Mouse (Mus musculus) CD4-positive naive resting alpha-beta T cell, adult 76 days (primary cell): ENCODE measurements around the gene Sdhaf3. TPM values are rescaled to one million over a fixed set of nuclear protein-coding genes. Genes with fewer than 3 reads are reported as not detected.

Source experiments
- total RNA-seq: library from RNA; stranded (reverse); gene quantifications from one replicate; pipeline ENCODE4 v1.2.4, GENCODE M21; 2023

Gene Sdhaf3
- total RNA-seq, result 2.8 TPM

DNA sequence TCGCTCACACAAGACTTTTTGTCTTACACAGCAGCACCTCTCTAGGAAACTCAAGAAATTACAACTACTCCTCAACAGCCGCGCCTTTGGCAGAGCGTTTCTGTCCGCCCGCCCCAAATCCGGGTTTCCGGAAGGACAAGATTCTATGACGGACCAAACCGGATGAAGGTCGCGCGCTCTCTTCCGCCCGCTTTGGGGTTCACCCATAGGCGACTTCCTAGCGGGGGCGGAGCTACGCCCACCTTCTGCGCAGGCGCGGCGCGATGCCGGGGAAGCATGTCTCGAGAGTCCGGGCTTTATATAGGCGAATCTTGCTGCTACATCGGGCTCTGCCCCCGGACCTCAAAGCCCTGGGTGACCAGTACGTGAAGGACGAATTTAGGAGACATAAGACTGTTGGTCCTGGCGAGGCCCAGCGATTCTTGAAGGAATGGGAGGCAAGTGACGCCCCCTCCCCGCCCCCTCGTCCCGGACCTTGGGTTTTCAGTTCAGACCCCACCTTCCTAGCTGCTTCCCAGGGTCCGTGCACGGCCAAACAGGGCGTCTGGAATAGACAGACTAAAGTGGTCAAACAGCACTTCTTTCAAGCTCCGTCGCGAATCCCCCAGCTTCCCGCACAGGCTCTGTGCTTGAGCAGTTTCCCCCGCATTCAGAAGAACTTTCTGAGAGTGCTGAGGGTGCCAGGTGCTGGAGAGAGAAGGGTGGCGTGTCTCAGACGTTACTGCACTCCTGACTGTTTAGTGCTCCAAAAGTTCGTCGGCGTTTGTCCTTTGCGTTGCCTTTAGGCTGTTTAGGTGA is at the start of gene Sdhaf3:
TSS of gene Sdhaf3 (plus strand) at position 241 of the 798 bp plus-strand sequence.

Other genes with a start within 250 kb of the Sdhaf3 start
- not detected for gene Dlx6, start 92.7 kb upstream of the Sdhaf3 start, total RNA-seq
- not detected for gene Dlx5, start 73.9 kb upstream of the Sdhaf3 start, total RNA-seq